Mouse (Mus musculus) forebrain, embryonic 13.5 days (tissue): ENCODE measurements around the gene Antxr2. TPM values are rescaled to one million over a fixed set of nuclear protein-coding genes. Genes with fewer than 3 reads are reported as not detected.

Experiments used
- ATAC-seq: fragments of 200-750 bp; cut with Nextera tagmentation; 2 replicates; pipeline ENCODE4 v1.8.0; 2017
- H3K27ac ChIP-seq: fragments of 300-500 bp; sonication (generic); 2 replicates; pipeline ENCODE4 v1.5.1; 2015; ENCODE audit warnings: inconsistent platforms, mild to moderate bottlenecking, moderate library complexity
- H3K27me3 ChIP-seq: fragments of 300-500 bp; sonication (generic); 2 replicates; pipeline ENCODE4 v1.6.1; 2015; ENCODE audit warnings: mild to moderate bottlenecking, inconsistent platforms
- H3K36me3 ChIP-seq: fragments of 300-500 bp; sonication (generic); 2 replicates; pipeline ENCODE4 v1.6.1; 2015; ENCODE audit warnings: mild to moderate bottlenecking, inconsistent platforms; ENCODE audit not compliant: poor library complexity, severe bottlenecking
- H3K4me1 ChIP-seq: fragments of 300-500 bp; sonication (generic); 2 replicates; pipeline ENCODE4 v1.6.1; 2015; ENCODE audit warnings: inconsistent platforms
- H3K4me2 ChIP-seq: fragments of 300-500 bp; sonication (generic); 2 replicates; pipeline ENCODE4 v1.6.1; 2015; ENCODE audit warnings: inconsistent platforms, mild to moderate bottlenecking, moderate library complexity
- H3K4me3 ChIP-seq: fragments of 300-500 bp; sonication (generic); 2 replicates; pipeline ENCODE4 v1.5.1; 2015; ENCODE audit warnings: mild to moderate bottlenecking, inconsistent platforms
- H3K9ac ChIP-seq: fragments of 300-500 bp; sonication (generic); 2 replicates; pipeline ENCODE4 v1.6.1; 2015; ENCODE audit warnings: mild to moderate bottlenecking, inconsistent platforms
- H3K9me3 ChIP-seq: fragments of 300-500 bp; sonication (generic); replicated peaks from 2 replicates; pipeline ENCODE4 v1.6.1; 2016; ENCODE audit warnings: inconsistent platforms
- WGBS: fragments of 180-500 bp; shearing (Covaris S2); methylation state at CpG from one replicate; pipeline ENCODE4 v1.1.7; 2015; 5-methylcytosine and 5-hydroxymethylcytosine counted together
- polyA plus RNA-seq: library from polyadenylated mRNA; unstranded; fragments of >200 nt; fragmentation: Nextera tagmentation; extraction: Ambion mirVana; gene quantifications from 2 replicates; pipeline ENCODE4 v1.2.1, GENCODE M21; 2015

Antxr2 gene
- polyA plus RNA-seq, 1 experiment from 2014 or later, result 6.0 TPM

GRCm38 (mm10) chr5:97885427-97885826 lies 145.4 kb downstream of the Antxr2 start:
- H3K4me3 ChIP-seq, result no peak overlapping the region
- no peaks in the 10 kb centered on the region for H3K27me3 ChIP-seq
- H3K9me3 ChIP-seq, result no peaks in the 10 kb centered on the region
- no peak overlapping the region for H3K27ac ChIP-seq
- H3K4me1 ChIP-seq, result no peaks in the 10 kb centered on the region
- H3K9ac ChIP-seq, result no peak overlapping the region
- H3K4me2 ChIP-seq, result no peak overlapping the region
- 91% methylated on average over 6 of the region's 6 CpGs for WGBS
- peaks cover 18% of the 10 kb centered on the region for H3K36me3 ChIP-seq
- no peak for ATAC-seq

- Histone ChIP-seq H3K36me3 (peaks cover 18% of the 10 kb centered on the region), H3K9ac (no peak overlapping the region), H3K27me3 (no peaks in the 10 kb centered on the region), H3K4me3 (no peak overlapping the region), H3K4me1 (no peaks in the 10 kb centered on the region), H3K9me3 (no peaks in the 10 kb centered on the region), H3K4me2 (no peak overlapping the region), H3K27ac (no peak overlapping the region)
- WGBS, result 87% methylated on average over 3 of the region's 3 CpGs
- ATAC-seq, result no peak
These were observed 146.7 kb downstream of the Antxr2 start for GRCm38 (mm10) chr5:97884110-97884509.

DNA sequence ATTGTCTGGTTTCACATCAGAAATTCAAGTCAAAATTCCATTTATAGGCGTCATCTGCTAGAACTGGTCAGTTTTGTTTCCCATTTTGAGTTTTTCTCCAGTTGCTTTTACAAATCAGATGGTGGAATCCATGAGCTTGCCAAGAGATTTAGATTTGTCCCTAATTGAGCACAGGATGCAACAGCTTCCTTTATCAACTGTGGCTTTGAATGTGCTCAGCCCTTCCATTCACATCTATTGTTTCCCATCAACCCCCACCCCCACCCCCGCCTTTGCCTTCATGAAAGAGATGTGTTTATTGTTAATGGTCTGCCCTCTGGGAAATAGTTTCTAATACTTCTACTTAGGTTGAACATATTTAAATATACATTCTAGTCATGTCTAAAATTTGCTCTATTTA lies 149.4 kb downstream of the Antxr2 start:
- Histone ChIP-seq H3K4me3 (no peak overlapping the region), H3K27me3 (no peaks in the 10 kb centered on the region), H3K4me2 (no peak overlapping the region), H3K9ac (no peak overlapping the region), H3K9me3 (no peaks in the 10 kb centered on the region), H3K4me1 (no peaks in the 10 kb centered on the region), H3K36me3 (peaks cover 18% of the 10 kb centered on the region), H3K27ac (no peak overlapping the region)
- WGBS, result 55% methylated on average over 2 of the region's 2 CpGs
- ATAC-seq, result no peak

- H3K36me3 ChIP-seq, result peaks cover 10% of the 10 kb centered on the region; the same call in 1 of the 2 replicates
- H3K4me3 ChIP-seq, result no peak overlapping the region
- H3K27me3 ChIP-seq, result no peaks in the 10 kb centered on the region
- no peaks in the 10 kb centered on the region for H3K4me1 ChIP-seq
- no peaks in the 10 kb centered on the region for H3K9me3 ChIP-seq
- H3K27ac ChIP-seq, result no peak overlapping the region
- no peak for ATAC-seq
- no peak overlapping the region for H3K9ac ChIP-seq
- no peak overlapping the region for H3K4me2 ChIP-seq
- 66% methylated on average over 8 of the region's 8 CpGs for WGBS
These were observed 150.7 kb downstream of the Antxr2 start for GRCm38 (mm10) chr5:97880115-97880514.

DNA sequence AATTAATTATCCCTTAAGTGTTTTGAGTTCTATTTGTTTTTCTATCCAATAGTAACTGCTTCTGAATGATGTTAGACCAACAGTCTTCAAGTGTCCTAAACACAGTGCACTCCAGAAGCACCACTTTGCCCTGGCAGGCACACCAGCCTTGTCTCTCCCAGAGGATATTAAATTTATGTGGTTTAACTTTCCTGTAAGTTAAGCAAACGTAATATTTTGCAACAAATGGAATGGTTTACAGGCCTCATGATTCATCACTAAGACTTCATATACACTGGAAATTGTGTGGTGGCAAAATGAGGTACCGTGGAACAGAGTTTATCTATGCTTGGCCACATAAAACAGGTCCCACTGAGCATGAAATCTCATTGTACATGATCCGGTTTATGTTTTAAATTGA lies 152.0 kb downstream of the Antxr2 start:
- Histone ChIP-seq H3K9ac (no peak overlapping the region), H3K4me3 (no peak overlapping the region), H3K4me2 (no peak overlapping the region), H3K27ac (no peak overlapping the region), H3K27me3 (no peaks in the 10 kb centered on the region), H3K9me3 (no peaks in the 10 kb centered on the region), H3K36me3 (no peaks in the 10 kb centered on the region), H3K4me1 (no peaks in the 10 kb centered on the region)
- 80% methylated on average over 3 of the region's 3 CpGs for WGBS
- no peak for ATAC-seq

GRCm38 (mm10) chr5:97878215-97878794 lies 152.5 kb downstream of the Antxr2 start:
- Histone ChIP-seq H3K4me3 (no peak overlapping the region), H3K36me3 (no peaks in the 10 kb centered on the region), H3K4me1 (no peaks in the 10 kb centered on the region), H3K9me3 (no peaks in the 10 kb centered on the region), H3K4me2 (no peak overlapping the region), H3K27me3 (no peaks in the 10 kb centered on the region), H3K9ac (no peak overlapping the region), H3K27ac (no peak overlapping the region)
- 77% methylated on average over 1 of the region's 1 CpGs for WGBS
- ATAC-seq, result no peak

DNA sequence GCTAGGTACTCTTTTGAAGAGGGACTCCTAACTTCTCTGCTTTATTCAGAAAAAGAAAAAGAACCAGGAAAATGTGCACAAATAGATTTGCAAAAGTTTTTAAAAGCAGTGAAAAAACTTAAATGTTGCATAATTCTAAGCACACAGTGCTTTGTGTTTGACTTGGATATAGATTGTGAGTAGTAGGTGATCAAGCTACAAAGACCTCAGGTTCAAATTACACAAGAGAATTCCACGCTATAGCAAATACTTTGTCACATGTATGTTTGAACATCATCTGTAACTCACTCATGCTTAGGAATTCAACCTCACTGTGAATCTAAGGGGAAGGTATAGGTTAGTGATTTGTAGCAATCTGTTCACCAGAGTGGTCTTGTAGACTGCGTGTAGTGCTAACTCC lies 153.9 kb downstream of the Antxr2 start:
- Histone ChIP-seq H3K9ac (no peak overlapping the region), H3K9me3 (no peaks in the 10 kb centered on the region), H3K4me1 (no peaks in the 10 kb centered on the region), H3K27ac (no peak overlapping the region), H3K4me3 (no peak overlapping the region), H3K4me2 (no peak overlapping the region), H3K27me3 (no peaks in the 10 kb centered on the region), H3K36me3 (no peaks in the 10 kb centered on the region)
- no peak for ATAC-seq
- WGBS, result 89% methylated on average over 2 of the region's 2 CpGs

- H3K27ac ChIP-seq, result no peak overlapping the region
- no peaks in the 10 kb centered on the region for H3K27me3 ChIP-seq
- no peak overlapping the region for H3K4me3 ChIP-seq
- H3K4me1 ChIP-seq, result no peaks in the 10 kb centered on the region
- 93% methylated on average over 2 of the region's 2 CpGs for WGBS
- H3K9me3 ChIP-seq, result no peaks in the 10 kb centered on the region
- ATAC-seq, result no peak
- H3K9ac ChIP-seq, result no peak overlapping the region
- H3K36me3 ChIP-seq, result no peaks in the 10 kb centered on the region
- no peak overlapping the region for H3K4me2 ChIP-seq
These were observed 162.9 kb downstream of the Antxr2 start for GRCm38 (mm10) chr5:97867921-97868320.

DNA sequence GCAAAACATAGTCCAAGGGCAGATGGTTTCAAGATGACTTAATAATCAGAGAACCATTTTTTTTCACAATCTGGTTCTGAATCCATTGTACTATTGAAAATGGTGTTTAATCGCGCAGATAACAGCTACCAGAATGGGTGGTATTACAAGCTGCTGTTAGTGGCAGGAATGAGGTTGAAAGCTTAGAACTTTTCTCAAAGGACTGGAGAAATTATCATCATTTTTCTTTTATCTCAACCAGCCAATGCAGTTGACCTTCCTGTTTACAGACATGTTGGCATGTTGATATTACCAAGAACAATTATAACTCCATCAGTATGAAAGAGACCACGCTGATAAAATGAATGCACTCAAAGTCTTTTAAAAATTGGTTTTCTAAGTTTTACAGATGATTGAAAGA lies 163.9 kb downstream of the Antxr2 start:
- Histone ChIP-seq H3K9me3 (no peaks in the 10 kb centered on the region), H3K4me1 (no peaks in the 10 kb centered on the region), H3K27me3 (no peaks in the 10 kb centered on the region), H3K9ac (no peak overlapping the region), H3K27ac (no peak overlapping the region), H3K4me2 (no peak overlapping the region), H3K4me3 (no peak overlapping the region), H3K36me3 (no peaks in the 10 kb centered on the region)
- ATAC-seq, result no peak
- 84% methylated on average over 3 of the region's 3 CpGs for WGBS

DNA sequence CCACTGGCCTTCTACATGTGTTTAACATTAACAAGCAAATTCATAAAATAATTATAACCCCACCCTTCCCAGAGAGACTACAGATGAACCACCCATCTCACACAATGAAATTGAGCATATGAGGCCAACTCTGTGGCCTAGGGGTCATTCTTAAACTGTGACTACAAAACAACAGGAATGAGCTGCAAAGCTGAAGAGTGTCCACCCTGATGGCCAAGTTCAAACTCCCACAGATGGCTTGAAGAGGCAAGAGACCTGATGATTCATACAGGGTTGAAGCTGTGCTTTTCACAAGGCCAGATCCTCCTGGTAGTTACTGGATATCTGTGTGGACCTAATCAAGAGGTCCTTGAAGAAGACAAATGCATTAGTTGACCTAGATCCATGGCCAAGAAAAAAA lies 173.7 kb downstream of the Antxr2 start:
- no peak for ATAC-seq
- Histone ChIP-seq H3K27ac (no peak overlapping the region), H3K27me3 (no peaks in the 10 kb centered on the region), H3K4me1 (no peaks in the 10 kb centered on the region), H3K36me3 (no peaks in the 10 kb centered on the region), H3K9me3 (no peaks in the 10 kb centered on the region), H3K9ac (no peak overlapping the region), H3K4me3 (no peak overlapping the region), H3K4me2 (no peak overlapping the region)

DNA sequence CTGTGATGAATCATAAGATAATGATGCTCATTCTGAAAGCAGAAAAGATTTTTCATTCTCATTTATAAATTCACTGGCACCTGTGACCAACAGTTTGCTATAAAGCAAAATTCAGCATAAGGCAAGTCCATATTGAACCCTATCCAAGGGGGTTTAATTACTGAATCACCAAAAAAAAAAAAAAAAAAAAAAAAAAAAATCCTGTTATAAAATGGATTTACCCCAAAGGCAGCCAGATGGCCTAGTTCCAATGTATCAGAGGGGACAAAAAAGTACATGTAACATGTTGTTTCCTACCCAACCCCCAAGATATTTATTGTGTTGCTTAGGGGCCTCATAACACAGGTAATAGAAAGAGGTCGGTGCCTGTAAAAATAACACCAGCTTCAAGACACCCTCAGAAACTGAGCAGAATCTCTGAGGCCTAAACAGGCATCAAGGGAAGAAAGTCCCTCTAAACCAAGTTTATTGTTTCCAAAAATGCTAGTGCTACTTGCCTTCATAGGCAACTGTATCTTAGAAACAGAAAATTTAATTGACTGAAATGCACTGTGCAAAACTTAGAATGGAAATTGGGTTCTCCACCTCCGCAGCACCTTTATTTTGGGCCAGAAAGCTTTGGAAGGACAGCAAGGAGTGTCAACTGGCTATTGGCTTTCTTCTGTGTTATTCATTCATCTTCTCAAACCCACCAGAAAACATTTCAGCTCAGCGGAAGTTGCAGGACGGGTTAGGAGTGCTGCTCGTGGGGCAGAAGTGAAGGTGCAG lies 178.7 kb downstream of the Antxr2 start:
- 89% methylated on average over 5 of the region's 5 CpGs for WGBS
- Histone ChIP-seq H3K27ac (no peak overlapping the region), H3K4me3 (no peak overlapping the region), H3K4me2 (no peak overlapping the region), H3K27me3 (no peaks in the 10 kb centered on the region), H3K4me1 (no peaks in the 10 kb centered on the region), H3K9me3 (no peaks in the 10 kb centered on the region), H3K9ac (no peak overlapping the region), H3K36me3 (no peaks in the 10 kb centered on the region)
- no peak for ATAC-seq

- H3K4me3 ChIP-seq, result no peak overlapping the region
- H3K27ac ChIP-seq, result no peak overlapping the region
- no peaks in the 10 kb centered on the region for H3K36me3 ChIP-seq
- no peak overlapping the region for H3K9ac ChIP-seq
- H3K4me1 ChIP-seq, result no peaks in the 10 kb centered on the region
- WGBS, result 91% methylated on average over 10 of the region's 10 CpGs
- H3K27me3 ChIP-seq, result no peaks in the 10 kb centered on the region
- ATAC-seq, result no peak
- H3K9me3 ChIP-seq, result no peaks in the 10 kb centered on the region
- no peak overlapping the region for H3K4me2 ChIP-seq
These were observed 183.5 kb downstream of the Antxr2 start for GRCm38 (mm10) chr5:97847204-97847895.
